Mouse (Mus musculus): ENCODE measurements around the gene Nos1.
"Not testable (repeated sequence)": the region's sequence is repeated elsewhere in the genome, so short reads cannot be mapped to it uniquely, and the experiment has no call there.

The Nos1 gene

GRCm38 (mm10) chr5:117839501-117839900, 58.7 kb downstream of the Nos1 start:
- no peak for DNase-seq (ENCODE audit: inconsistent ontology term)

GRCm38 (mm10) chr5:117840203-117840602, 59.4 kb downstream of the Nos1 start:
- no peak for DNase-seq (ENCODE audit: inconsistent ontology term)

GRCm38 (mm10) chr5:117840988-117841387, 60.2 kb downstream of the Nos1 start:
- DNase-seq (ENCODE audit: inconsistent ontology term) = no peak

GRCm38 (mm10) chr5:117841651-117842347, 61.0 kb downstream of the Nos1 start:
- DNase-seq (ENCODE audit: inconsistent ontology term) = peak; percentile 76

GRCm38 (mm10) chr5:117842699-117843098, 61.9 kb downstream of the Nos1 start:
- no peak for DNase-seq (ENCODE audit: inconsistent ontology term)

- DNase-seq (ENCODE audit: inconsistent ontology term) = no peak
Measured at GRCm38 (mm10) chr5:117844611-117845010, 63.8 kb downstream of the Nos1 start.

- DNase-seq (ENCODE audit: inconsistent ontology term) = no peak
Measured at GRCm38 (mm10) chr5:117850474-117850873, 69.6 kb downstream of the Nos1 start.

- no peak for DNase-seq (ENCODE audit: inconsistent ontology term)
Measured at GRCm38 (mm10) chr5:117853741-117854140, 72.9 kb downstream of the Nos1 start.

GRCm38 (mm10) chr5:117864588-117865300, 83.9 kb downstream of the Nos1 start:
- peak; percentile 24 for DNase-seq (ENCODE audit: inconsistent ontology term)

GRCm38 (mm10) chr5:117865876-117866275, 85.0 kb downstream of the Nos1 start:
- no peak for DNase-seq (ENCODE audit: inconsistent ontology term)

GRCm38 (mm10) chr5:117871614-117872013, 90.8 kb downstream of the Nos1 start:
- no peak for DNase-seq (ENCODE audit: inconsistent ontology term)

GRCm38 (mm10) chr5:117873807-117874206, 93.0 kb downstream of the Nos1 start:
- DNase-seq (ENCODE audit: inconsistent ontology term) = no peak

- DNase-seq (ENCODE audit: inconsistent ontology term) = peak; percentile 47
Measured at GRCm38 (mm10) chr5:117874236-117874635, 93.4 kb downstream of the Nos1 start.

- no peak for DNase-seq (ENCODE audit: inconsistent ontology term)
Measured at GRCm38 (mm10) chr5:117879136-117879535, 98.3 kb downstream of the Nos1 start.

GRCm38 (mm10) chr5:117880916-117881555, 100.2 kb downstream of the Nos1 start:
- peak; percentile 55 for DNase-seq (ENCODE audit: inconsistent ontology term)

- DNase-seq (ENCODE audit: inconsistent ontology term) = not testable (repeated sequence)
Measured at GRCm38 (mm10) chr5:117882411-117882810, 101.6 kb downstream of the Nos1 start.

- DNase-seq (ENCODE audit: inconsistent ontology term) = no peak
Measured at GRCm38 (mm10) chr5:117884991-117885390, 104.2 kb downstream of the Nos1 start.

GRCm38 (mm10) chr5:117888126-117888525, 107.3 kb downstream of the Nos1 start:
- peak; percentile 53 for DNase-seq (ENCODE audit: inconsistent ontology term)

- DNase-seq (ENCODE audit: inconsistent ontology term) = peak; percentile 57
Measured at GRCm38 (mm10) chr5:117888946-117889345, 108.1 kb downstream of the Nos1 start.

GRCm38 (mm10) chr5:117889571-117889970, 108.7 kb downstream of the Nos1 start:
- DNase-seq (ENCODE audit: inconsistent ontology term) = peak; percentile 58

- DNase-seq (ENCODE audit: inconsistent ontology term) = no peak
Measured at GRCm38 (mm10) chr5:117890871-117891270, 110.0 kb downstream of the Nos1 start.

GRCm38 (mm10) chr5:117891545-117891944, 110.7 kb downstream of the Nos1 start:
- no peak for DNase-seq (ENCODE audit: inconsistent ontology term)

- DNase-seq (ENCODE audit: inconsistent ontology term) = no peak
Measured at GRCm38 (mm10) chr5:117894050-117894449, 113.2 kb downstream of the Nos1 start.

All from Muller cell, postnatal 12 days (primary cell).